Mouse (Mus musculus) heart, embryonic 12.5 days (tissue): Measurements from ENCODE around the gene Erc2. TPM values are rescaled to one million over a fixed set of nuclear protein-coding genes. Genes with fewer than 3 reads are reported as not detected.
"Not testable (repeated sequence)": the region's sequence is repeated elsewhere in the genome, so short reads cannot be mapped to it uniquely, and the experiment has no call there.

Experiments
- ATAC-seq: fragments of 200-750 bp; cut with Nextera tagmentation; 2 replicates; pipeline ENCODE4 v1.8.0; 2017; ENCODE audit warnings: moderate TSS enrichment, moderate library complexity; ENCODE audit not compliant: insufficient number of reproducible peaks, low FRiP score
- H3K27ac ChIP-seq: fragments of 300-500 bp; sonication (generic); 2 replicates; pipeline ENCODE4 v1.5.1; 2016; ENCODE audit warnings: mild to moderate bottlenecking, moderate library complexity; ENCODE audit not compliant: poor library complexity, severe bottlenecking
- H3K27me3 ChIP-seq: fragments of 300-500 bp; sonication (generic); replicated peaks from 2 replicates; pipeline ENCODE4 v1.6.1; 2016; ENCODE audit warnings: mild to moderate bottlenecking, moderate library complexity
- H3K36me3 ChIP-seq: fragments of 300-500 bp; sonication (generic); 2 replicates; pipeline ENCODE4 v1.6.1; 2016; ENCODE audit warnings: mild to moderate bottlenecking, moderate library complexity
- H3K4me1 ChIP-seq: fragments of 300-500 bp; sonication (generic); replicated peaks from 2 replicates; pipeline ENCODE4 v1.6.1; 2016; ENCODE audit warnings: mild to moderate bottlenecking
- H3K4me2 ChIP-seq: fragments of 300-500 bp; sonication (generic); 2 replicates; pipeline ENCODE4 v1.6.1; 2016; ENCODE audit warnings: mild to moderate bottlenecking, moderate library complexity
- H3K4me3 ChIP-seq: fragments of 300-500 bp; sonication (generic); 2 replicates; pipeline ENCODE4 v1.5.1; 2016; ENCODE audit warnings: mild to moderate bottlenecking
- H3K9ac ChIP-seq: fragments of 300-500 bp; sonication (generic); 2 replicates; pipeline ENCODE4 v1.6.1; 2016; ENCODE audit warnings: mild to moderate bottlenecking, moderate library complexity
- H3K9me3 ChIP-seq: fragments of 300-500 bp; sonication (generic); replicated peaks from 2 replicates; pipeline ENCODE4 v1.6.1; 2016; ENCODE audit warnings: mild to moderate bottlenecking, moderate library complexity
- WGBS: fragments of 180-500 bp; shearing (Covaris S2); methylation state at CpG from one replicate; pipeline ENCODE4 v1.1.7; 2016; 5-methylcytosine and 5-hydroxymethylcytosine counted together
- polyA plus RNA-seq: library from polyadenylated mRNA; unstranded; fragments of >200 nt; fragmentation: Nextera tagmentation; extraction: Ambion mirVana; gene quantifications from 2 replicates; pipeline ENCODE4 v1.2.1, GENCODE M21; 2016

Erc2 gene
- polyA plus RNA-seq, 1 experiment from 2014 or later, result 3.9 TPM

DNA sequence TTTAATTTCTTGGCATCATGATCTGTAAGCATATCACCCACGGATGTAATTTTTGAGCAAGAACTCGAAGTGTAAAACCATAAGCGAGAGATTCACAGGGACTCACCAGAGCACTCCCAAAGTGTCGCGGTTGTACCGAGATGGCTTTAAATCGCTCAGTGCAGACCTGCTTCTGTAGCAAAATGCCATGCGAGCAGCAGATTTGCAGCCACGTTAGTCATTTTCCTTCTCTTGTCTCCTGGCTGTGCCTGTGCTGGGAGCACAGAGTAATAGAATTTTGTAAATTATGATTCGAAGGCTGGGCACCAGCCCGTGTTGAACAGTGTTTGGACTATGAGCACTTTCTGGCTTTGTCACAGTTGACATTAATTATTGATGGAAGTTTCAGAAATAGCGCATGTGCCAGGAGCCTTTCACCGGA, 253.8 kb downstream of the Erc2 start:
- 80% methylated on average over 13 of the region's 13 CpGs for WGBS
- Histone ChIP-seq H3K4me1 (0 out of 2 replicates have a peak, but pooled peaks cover 2% of the 10 kb centered on the region), H3K9ac (no peak overlapping the region), H3K9me3 (no peaks in the 10 kb centered on the region), H3K36me3 (no peaks in the 10 kb centered on the region), H3K27me3 (no peaks in the 10 kb centered on the region), H3K4me2 (no peak overlapping the region), H3K4me3 (no peak overlapping the region), H3K27ac (no peak overlapping the region)
- no peak for ATAC-seq

GRCm38 (mm10) chr14:27881972-27882371, 259.7 kb downstream of the Erc2 start:
- no peaks in the 10 kb centered on the region for H3K9me3 ChIP-seq
- H3K4me1 ChIP-seq, result no peaks in the 10 kb centered on the region
- H3K4me2 ChIP-seq, result no peak overlapping the region
- no peak overlapping the region for H3K9ac ChIP-seq
- H3K4me3 ChIP-seq, result no peak overlapping the region
- no peak for ATAC-seq
- H3K36me3 ChIP-seq, result no peaks in the 10 kb centered on the region
- 79% methylated on average over 5 of the region's 5 CpGs for WGBS
- no peaks in the 10 kb centered on the region for H3K27me3 ChIP-seq
- H3K27ac ChIP-seq, result no peak overlapping the region

- H3K4me3 ChIP-seq, ATAC-seq, H3K27me3 ChIP-seq, H3K4me1 ChIP-seq, H3K27ac ChIP-seq, H3K9ac ChIP-seq, H3K9me3 ChIP-seq, H3K36me3 ChIP-seq, H3K4me2 ChIP-seq: not testable (repeated sequence)
- 76% methylated on average over 5 of the region's 5 CpGs for WGBS
These were observed 264.1 kb downstream of the Erc2 start for GRCm38 (mm10) chr14:27886337-27886736.

DNA sequence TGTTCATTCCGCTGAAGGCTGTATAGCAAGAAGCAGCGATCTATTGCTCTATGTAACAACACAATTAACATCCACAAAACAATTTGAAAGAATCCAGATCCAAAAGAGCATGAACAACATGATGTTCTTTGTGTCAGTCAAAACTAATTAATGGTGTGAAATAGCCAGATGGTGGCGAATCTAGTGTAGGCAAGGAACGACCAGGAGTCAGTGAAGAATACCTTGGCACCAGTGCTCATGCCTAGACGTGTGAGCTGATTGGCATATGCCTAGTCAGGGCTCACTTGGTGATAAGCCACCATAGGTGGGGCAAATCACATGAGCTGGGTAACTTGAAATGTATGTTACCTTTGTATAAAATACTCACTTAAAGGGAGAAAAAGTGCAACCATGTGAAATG, 265.3 kb downstream of the Erc2 start:
- Histone ChIP-seq H3K4me3 (no peak overlapping the region), H3K9ac (no peak overlapping the region)

DNA sequence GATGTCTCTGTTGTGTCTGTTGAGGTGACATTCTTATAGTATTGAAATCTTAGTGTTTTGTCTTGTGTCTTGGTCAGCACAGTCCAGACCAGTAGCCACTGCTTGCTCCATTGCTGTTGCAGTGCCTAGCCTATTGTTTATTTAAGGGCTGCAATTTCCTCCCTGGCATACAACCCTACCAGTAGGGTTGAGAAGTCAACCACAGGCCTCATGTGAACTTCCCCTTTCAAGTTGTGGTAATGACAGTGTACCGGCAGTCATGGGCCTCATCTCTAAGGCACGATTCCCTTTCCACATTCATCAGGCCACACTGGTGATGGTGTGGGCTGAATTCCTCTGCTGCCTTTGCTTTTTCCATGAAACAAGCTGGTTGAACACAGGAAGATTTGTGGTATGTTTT, 267.4 kb downstream of the Erc2 start:
- H3K27ac ChIP-seq, result no peak overlapping the region
- no peak overlapping the region for H3K4me2 ChIP-seq
- no peak for ATAC-seq
- no peaks in the 10 kb centered on the region for H3K4me1 ChIP-seq
- H3K4me3 ChIP-seq, result no peak overlapping the region
- H3K27me3 ChIP-seq, result no peaks in the 10 kb centered on the region
- 75% methylated on average over 2 of the region's 2 CpGs for WGBS
- no peaks in the 10 kb centered on the region for H3K9me3 ChIP-seq
- no peaks in the 10 kb centered on the region for H3K36me3 ChIP-seq
- no peak overlapping the region for H3K9ac ChIP-seq

More for the DNA sequence above, 265.3 kb downstream of the Erc2 start:
- no peak overlapping the region for H3K27ac ChIP-seq
- H3K36me3 ChIP-seq, result no peaks in the 10 kb centered on the region
- no peaks in the 10 kb centered on the region for H3K4me1 ChIP-seq
- WGBS, result 78% methylated on average over 5 of the region's 5 CpGs
- ATAC-seq, result no peak
- no peaks in the 10 kb centered on the region for H3K27me3 ChIP-seq
- H3K4me2 ChIP-seq, result no peak overlapping the region
- H3K9me3 ChIP-seq, result no peaks in the 10 kb centered on the region

- Histone ChIP-seq H3K4me1 (no peaks in the 10 kb centered on the region), H3K4me3 (no peak overlapping the region), H3K4me2 (no peak overlapping the region), H3K27me3 (no peaks in the 10 kb centered on the region), H3K9me3 (no peaks in the 10 kb centered on the region), H3K36me3 (no peaks in the 10 kb centered on the region), H3K9ac (no peak overlapping the region), H3K27ac (no peak overlapping the region)
- 76% methylated on average over 2 of the region's 2 CpGs for WGBS
- no peak for ATAC-seq
These were observed 270.2 kb downstream of the Erc2 start for GRCm38 (mm10) chr14:27892416-27892815.

- Histone ChIP-seq H3K4me2 (no peak overlapping the region), H3K4me3 (no peak overlapping the region), H3K9me3 (no peaks in the 10 kb centered on the region), H3K4me1 (peaks cover 14% of the 10 kb centered on the region), H3K36me3 (no peaks in the 10 kb centered on the region), H3K9ac (no peak overlapping the region), H3K27ac (no peak overlapping the region), H3K27me3 (no peaks in the 10 kb centered on the region)
- WGBS, result 33% methylated on average over 5 of the region's 5 CpGs
- no peak for ATAC-seq
These were observed 279.5 kb downstream of the Erc2 start for GRCm38 (mm10) chr14:27901772-27902171.

- H3K27me3 ChIP-seq, result no peaks in the 10 kb centered on the region
- no peaks in the 10 kb centered on the region for H3K4me1 ChIP-seq
- H3K4me2 ChIP-seq, result no peak overlapping the region
- no peaks in the 10 kb centered on the region for H3K36me3 ChIP-seq
- peaks cover 6% of the 10 kb centered on the region for H3K9me3 ChIP-seq
- no peak overlapping the region for H3K27ac ChIP-seq
- H3K4me3 ChIP-seq, result no peak overlapping the region
- 77% methylated on average over 5 of the region's 5 CpGs for WGBS
- H3K9ac ChIP-seq, result no peak overlapping the region
- ATAC-seq, result no peak
These were observed 299.6 kb downstream of the Erc2 start for GRCm38 (mm10) chr14:27921656-27922373.

GRCm38 (mm10) chr14:27927369-27927768, 305.1 kb downstream of the Erc2 start:
- WGBS, result 87% methylated on average over 3 of the region's 3 CpGs
- H3K9ac ChIP-seq, result no peak overlapping the region
- no peak overlapping the region for H3K4me2 ChIP-seq
- no peak overlapping the region for H3K4me3 ChIP-seq
- H3K27ac ChIP-seq, result no peak overlapping the region
- no peaks in the 10 kb centered on the region for H3K4me1 ChIP-seq
- H3K27me3 ChIP-seq, result no peaks in the 10 kb centered on the region
- no peaks in the 10 kb centered on the region for H3K36me3 ChIP-seq
- peaks cover 6% of the 10 kb centered on the region for H3K9me3 ChIP-seq
- no peak for ATAC-seq

- H3K4me2 ChIP-seq, result no peak overlapping the region
- 81% methylated on average over 1 of the region's 1 CpGs for WGBS
- H3K27ac ChIP-seq, result no peak overlapping the region
- H3K4me1 ChIP-seq, result no peaks in the 10 kb centered on the region
- no peak for ATAC-seq
- no peaks in the 10 kb centered on the region for H3K9me3 ChIP-seq
- H3K36me3 ChIP-seq, result no peaks in the 10 kb centered on the region
- no peak overlapping the region for H3K4me3 ChIP-seq
- no peak overlapping the region for H3K9ac ChIP-seq
- H3K27me3 ChIP-seq, result no peaks in the 10 kb centered on the region
These were observed 311.3 kb downstream of the Erc2 start for GRCm38 (mm10) chr14:27933533-27933932.

DNA sequence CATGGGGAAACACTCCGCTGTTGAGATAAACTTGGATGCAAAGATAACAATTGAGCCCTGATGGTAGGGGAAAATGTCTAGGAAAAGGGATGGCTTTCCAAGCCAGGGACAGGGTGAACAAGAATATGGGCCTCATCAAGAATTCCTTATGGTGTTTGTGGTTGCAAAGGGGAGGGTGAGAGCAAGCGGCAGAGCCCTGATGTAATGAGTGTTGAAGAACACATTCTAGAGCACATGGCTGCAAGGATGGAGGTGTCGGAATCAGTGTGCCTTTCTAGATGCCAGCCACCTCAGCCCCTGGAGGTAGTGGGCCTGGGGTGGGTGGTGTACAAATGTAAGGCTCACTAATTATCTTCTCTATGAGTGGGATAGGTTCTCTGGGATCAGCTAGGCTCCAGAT, 313.5 kb downstream of the Erc2 start:
- no peak for ATAC-seq
- Histone ChIP-seq H3K4me2 (no peak overlapping the region), H3K4me3 (no peak overlapping the region), H3K27ac (no peak overlapping the region), H3K9me3 (no peaks in the 10 kb centered on the region), H3K36me3 (no peaks in the 10 kb centered on the region), H3K4me1 (no peaks in the 10 kb centered on the region), H3K27me3 (no peaks in the 10 kb centered on the region), H3K9ac (no peak overlapping the region)
- WGBS, result 83% methylated on average over 3 of the region's 3 CpGs

- Histone ChIP-seq H3K27me3 (no peaks in the 10 kb centered on the region), H3K4me1 (no peaks in the 10 kb centered on the region), H3K27ac (no peak overlapping the region), H3K36me3 (no peaks in the 10 kb centered on the region), H3K4me2 (no peak overlapping the region), H3K4me3 (no peak overlapping the region), H3K9me3 (no peaks in the 10 kb centered on the region), H3K9ac (no peak overlapping the region)
- no peak for ATAC-seq
- WGBS, result 71% methylated on average over 2 of the region's 2 CpGs
These were observed 315.7 kb downstream of the Erc2 start for GRCm38 (mm10) chr14:27937922-27938321.
